Mouse (Mus musculus) kidney, adult 2 months (tissue): ENCODE measurements around the gene Rbm20.

Source experiments
- CTCF ChIP-seq: fragments of 200-500 bp; conservative IDR thresholded peaks from 2 replicates; pipeline ENCODE4 v1.5.1; 2011; ENCODE audit warnings: low read depth, mild to moderate bottlenecking, control low read depth, low read length, moderate library complexity, mixed read lengths; ENCODE audit not compliant: insufficient read depth, insufficient read length
- POLR2A ChIP-seq: fragments of 200-500 bp; IDR thresholded peaks from one replicate; pipeline ENCODE4 v1.6.1; 2011; ENCODE audit warnings: low read depth, low read length, control low read depth

- TF ChIP-seq POLR2A (no peak), CTCF (no peak)
Measured at GRCm38 (mm10) chr19:53774641-53775350, 97.7 kb downstream of the Rbm20 start.
